Mouse (Mus musculus): ENCODE data around the gene Bpgm.

The Bpgm gene

GRCm38 (mm10) chr6:34479531-34479930 lies 3.5 kb downstream of the Bpgm start:
- ChIA-PET CTCF (no interaction called here), POLR2A (interaction anchor here in 2 of 4 experiments (0.7 kb wide), 2 partner anchors 119 to 501 kb away, joined by 3 read pairs; no protein-coding TSS in a partner anchor)

GRCm38 (mm10) chr6:34480749-34481148 lies 4.7 kb downstream of the Bpgm start:
- ChIA-PET POLR2A (no interaction called here), CTCF (no interaction called here)

GRCm38 (mm10) chr6:34481349-34481748 lies 5.3 kb downstream of the Bpgm start:
- POLR2A ChIA-PET, result interaction anchor here in 1 of 4 experiments (0.8 kb wide), 1 partner anchor 68 kb away, joined by 3 read pairs; no protein-coding TSS in a partner anchor
- CTCF ChIA-PET, result no interaction called here

GRCm38 (mm10) chr6:34482842-34483241 lies 6.8 kb downstream of the Bpgm start:
- ChIA-PET POLR2A (interaction anchor here in 3 of 4 experiments (0.7 to 1.6 kb wide), 3 partner anchors 8 to 11 kb away, joined by 3 to 5 read pairs (median 3); no protein-coding TSS in a partner anchor), CTCF (interaction anchor here in 2 of 4 experiments (0.5 to 1.2 kb wide), 2 partner anchors 12 to 136 kb away, joined by 3 read pairs; no protein-coding TSS in a partner anchor)

GRCm38 (mm10) chr6:34483390-34483789 lies 7.4 kb downstream of the Bpgm start:
- ChIA-PET POLR2A (interaction anchor here in 3 of 4 experiments (0.7 to 1.6 kb wide), 4 partner anchors 8 to 132 kb away, joined by 3 to 5 read pairs (median 3); no protein-coding TSS in a partner anchor), CTCF (interaction anchor here (0.5 to 1.2 kb wide), 4 partner anchors 11 to 335 kb away, joined by 3 to 5 read pairs (median 3); no protein-coding TSS in a partner anchor)

- ChIA-PET POLR2A (interaction anchor here in 3 of 4 experiments (0.7 to 1.6 kb wide), 3 partner anchors 9 to 132 kb away, joined by 3 to 5 read pairs (median 3); no protein-coding TSS in a partner anchor), CTCF (interaction anchor here in 3 of 4 experiments (0.6 to 1.2 kb wide), 3 partner anchors 31 to 335 kb away, joined by 3 to 5 read pairs (median 3); no protein-coding TSS in a partner anchor)
Observed at GRCm38 (mm10) chr6:34483811-34484210, 7.8 kb downstream of the Bpgm start.

GRCm38 (mm10) chr6:34486071-34486626 lies 10.1 kb downstream of the Bpgm start:
- ChIA-PET POLR2A (interaction anchor here in 3 of 4 experiments (1.3 to 3.2 kb wide), 5 partner anchors 9 to 13 kb away, joined by 4 to 13 read pairs (median 4); partner anchors contain the start of gene Bpgm (in 3 of the 3)), CTCF (no interaction called here)

GRCm38 (mm10) chr6:34493327-34494095 lies 17.5 kb downstream of the Bpgm start:
- ChIA-PET CTCF (interaction anchor here in 1 of 4 experiments (0.5 kb wide), 1 partner anchor 417 kb away, joined by 3 read pairs; the partner anchor contains the start of gene Wdr91), POLR2A (interaction anchor here in 3 of 4 experiments (0.5 to 1.4 kb wide), 7 partner anchors 10 to 546 kb away, joined by 3 to 5 read pairs (median 3); partner anchors contain the start of genes Bpgm (in 3 of the 3) and Akr1b3 (in 1 of the 3))

GRCm38 (mm10) chr6:34495140-34495551 lies 19.1 kb downstream of the Bpgm start:
- CTCF ChIA-PET, result interaction anchor here in 2 of 4 experiments (0.6 to 1.0 kb wide), 3 partner anchors 12 to 117 kb away, joined by 3 to 4 read pairs (median 3); partner anchors contain the start of gene Bpgm (in 1 of the 2)
- POLR2A ChIA-PET, result interaction anchor here in 1 of 4 experiments (1.6 kb wide), 1 partner anchor 8 kb away, joined by 4 read pairs; no protein-coding TSS in a partner anchor

- ChIA-PET POLR2A (interaction anchor here in 3 of 4 experiments (0.6 to 1.5 kb wide), 5 partner anchors 10 to 255 kb away, joined by 3 to 8 read pairs (median 3); partner anchors contain the start of gene Bpgm (in 1 of the 3)), CTCF (interaction anchor here in 2 of 4 experiments (0.7 to 1.5 kb wide), 2 partner anchors 424 to 568 kb away, joined by 3 read pairs; no protein-coding TSS in a partner anchor)
Observed at GRCm38 (mm10) chr6:34497991-34498625, 22.1 kb downstream of the Bpgm start.

- ChIA-PET CTCF (interaction anchor here in 1 of 4 experiments (0.8 kb wide), 1 partner anchor 15 kb away, joined by 3 read pairs; no protein-coding TSS in a partner anchor), POLR2A (interaction anchor here in 1 of 4 experiments (1.2 kb wide), 1 partner anchor 26 kb away, joined by 3 read pairs; the partner anchor contains the start of gene Bpgm)
Observed at GRCm38 (mm10) chr6:34502291-34502690, 26.3 kb downstream of the Bpgm start.

GRCm38 (mm10) chr6:34505957-34506356 lies 29.9 kb downstream of the Bpgm start:
- ChIA-PET POLR2A (interaction anchor here in 2 of 4 experiments (0.5 to 1.0 kb wide), 2 partner anchors 257 to 467 kb away, joined by 3 read pairs; no protein-coding TSS in a partner anchor), CTCF (no interaction called here)

GRCm38 (mm10) chr6:34507581-34507980 lies 31.6 kb downstream of the Bpgm start:
- CTCF ChIA-PET, result interaction anchor here in 2 of 4 experiments (1.2 to 1.3 kb wide), 2 partner anchors 252 kb away, joined by 3 read pairs; no protein-coding TSS in a partner anchor
- POLR2A ChIA-PET, result no interaction called here

- ChIA-PET CTCF (interaction anchor here in 2 of 4 experiments (1.2 to 1.3 kb wide), 2 partner anchors 252 kb away, joined by 3 read pairs; no protein-coding TSS in a partner anchor), POLR2A (no interaction called here)
Observed at GRCm38 (mm10) chr6:34508016-34508415, 32.0 kb downstream of the Bpgm start.

- ChIA-PET POLR2A (no interaction called here), CTCF (interaction anchor here in 1 of 4 experiments (1.8 kb wide), 1 partner anchor 250 kb away, joined by 9 read pairs; no protein-coding TSS in a partner anchor)
Observed at GRCm38 (mm10) chr6:34510277-34510676, 34.3 kb downstream of the Bpgm start.

- CTCF ChIA-PET, result interaction anchor here in 2 of 4 experiments (0.9 to 2.2 kb wide), 4 partner anchors 243 to 367 kb away, joined by 3 to 10 read pairs (median 6); partner anchors contain the start of gene Cyren (in 1 of the 2)
- POLR2A ChIA-PET, result interaction anchor here in 1 of 4 experiments (0.7 kb wide), 1 partner anchor 44 kb away, joined by 3 read pairs; no protein-coding TSS in a partner anchor
Observed at GRCm38 (mm10) chr6:34511410-34511809, 35.4 kb downstream of the Bpgm start.

GRCm38 (mm10) chr6:34512741-34513140 lies 36.7 kb downstream of the Bpgm start:
- ChIA-PET CTCF (interaction anchor here in 1 of 4 experiments (2.2 kb wide), 1 partner anchor 241 kb away, joined by 10 read pairs; no protein-coding TSS in a partner anchor), POLR2A (no interaction called here)

GRCm38 (mm10) chr6:34514655-34515054 lies 38.6 kb downstream of the Bpgm start:
- ChIA-PET POLR2A (interaction anchor here in 2 of 4 experiments (0.5 to 1.2 kb wide), 4 partner anchors 47 to 247 kb away, joined by 3 to 4 read pairs (median 3); no protein-coding TSS in a partner anchor), CTCF (interaction anchor here in 2 of 4 experiments (0.8 to 0.9 kb wide), 3 partner anchors 34 to 245 kb away, joined by 3 to 4 read pairs (median 3); no protein-coding TSS in a partner anchor)

Measured in embryonic stem cell, embryonic (primary cell).